Mouse (Mus musculus) urinary bladder, postnatal 10 days (tissue): ENCODE data around the gene Cuedc2.

Experiments
- DNase-seq: peaks from one replicate; pipeline ENCODE4 v3.0.0; 2022; ENCODE audit warnings: low spot score

The Cuedc2 gene

GRCm38 (mm10) chr19:46339287-46339971 is 927 bp upstream of the Cuedc2 start:
- DNase-seq: no peak

DNA sequence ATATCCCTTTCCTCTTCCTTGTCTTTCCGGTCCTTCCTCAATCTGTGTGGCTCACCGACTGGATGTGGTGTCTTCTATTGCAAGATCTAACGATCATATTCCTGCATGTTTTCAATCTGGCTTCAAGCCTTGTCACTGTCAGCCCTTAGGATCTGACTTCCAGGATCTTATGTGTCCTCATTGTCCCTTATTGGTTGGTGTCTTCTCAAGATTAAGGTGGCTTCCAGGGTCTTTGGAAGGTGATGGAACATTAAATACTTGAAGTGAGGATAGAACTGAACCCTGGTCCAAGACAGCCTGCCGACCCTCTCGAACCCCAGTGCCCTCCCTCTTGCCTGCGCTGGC is 412 bp upstream of the Cuedc2 start:
- DNase-seq: no peak

GRCm38 (mm10) chr19:46337719-46338330 is 677 bp downstream of the Cuedc2 start:
- DNase-seq: no peak

GRCm38 (mm10) chr19:46333906-46334305 is 4.6 kb downstream of the Cuedc2 start:
- DNase-seq: no peak

GRCm38 (mm10) chr19:46332721-46333339 is 5.7 kb downstream of the Cuedc2 start:
- no peak for DNase-seq

DNA sequence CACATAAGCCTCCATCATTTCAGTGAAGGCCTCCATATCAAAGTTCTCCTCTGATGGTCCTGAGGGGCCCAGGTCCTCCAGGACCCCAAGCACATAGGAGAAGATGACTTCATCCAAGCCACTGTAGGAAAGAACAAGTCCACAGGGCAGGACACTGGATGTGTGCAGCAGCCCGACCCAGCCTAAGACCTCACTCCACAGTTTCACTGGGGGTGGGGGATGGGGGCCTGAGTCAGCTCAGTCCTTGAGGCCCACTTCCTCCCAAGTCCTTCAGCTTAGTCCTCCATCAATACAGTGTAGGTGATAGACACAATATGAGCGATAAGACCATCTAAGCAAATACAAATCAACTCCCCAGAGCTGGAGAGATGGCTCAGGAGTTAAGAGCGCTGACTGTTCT is 6.6 kb downstream of the Cuedc2 start:
- no peak for DNase-seq

GRCm38 (mm10) chr19:46331326-46331725 is 7.2 kb downstream of the Cuedc2 start:
- no peak for DNase-seq

GRCm38 (mm10) chr19:46330696-46331095 is 7.8 kb downstream of the Cuedc2 start:
- no peak for DNase-seq

- no peak for DNase-seq
Observed at GRCm38 (mm10) chr19:46329951-46330350, 8.6 kb downstream of the Cuedc2 start.

- DNase-seq: no peak
Observed at GRCm38 (mm10) chr19:46329031-46329641, 9.4 kb downstream of the Cuedc2 start.

GRCm38 (mm10) chr19:46328081-46329030 is 10.1 kb downstream of the Cuedc2 start, which contains the start of gene Fbxl15:
Gene Fbxl15 (plus strand): TSS chr19:46328184.
- DNase-seq: peak; percentile 67

GRCm38 (mm10) chr19:46327531-46328064 is 10.9 kb downstream of the Cuedc2 start:
- no peak for DNase-seq

- no peak for DNase-seq
Observed at GRCm38 (mm10) chr19:46326756-46327305, 11.7 kb downstream of the Cuedc2 start, which contains the start of gene Psd. Gene Psd (minus strand): TSS chr19:46327156.

DNA sequence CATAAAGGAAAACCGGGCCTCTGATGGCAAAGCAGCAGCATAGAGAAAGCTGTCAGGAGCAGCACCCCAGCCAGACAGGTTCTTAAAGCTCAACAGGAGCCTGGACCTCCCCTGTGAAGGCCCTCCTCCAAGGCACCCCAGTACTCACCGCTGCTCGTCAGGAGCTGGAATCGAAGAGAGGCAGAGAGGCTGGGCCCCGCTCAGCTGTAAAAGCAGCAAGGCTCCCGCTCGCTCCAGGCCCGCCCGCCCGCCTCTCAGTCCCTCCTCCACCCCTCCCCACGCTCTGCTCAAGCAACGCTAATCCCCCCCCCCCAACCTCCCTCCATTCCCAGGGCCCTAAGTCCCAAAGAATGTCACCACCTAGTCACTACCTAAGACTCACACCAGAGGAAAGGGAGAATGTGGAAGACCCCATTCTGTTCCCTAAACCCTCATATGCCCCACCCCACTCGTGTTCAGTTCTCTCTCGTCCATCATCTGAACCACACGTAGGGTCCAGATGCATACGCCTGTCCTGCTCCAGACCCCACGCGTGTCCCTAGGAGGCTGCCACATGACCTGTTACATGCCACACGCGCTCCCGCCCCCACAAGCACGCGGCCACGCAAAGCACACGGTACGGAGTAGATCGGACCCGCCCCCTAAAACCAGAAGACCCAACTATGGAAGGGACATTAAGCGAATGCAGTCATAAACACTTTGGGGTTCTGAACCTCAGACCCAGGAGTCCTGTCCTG is 12.3 kb downstream of the Cuedc2 start:
- DNase-seq: no peak

DNA sequence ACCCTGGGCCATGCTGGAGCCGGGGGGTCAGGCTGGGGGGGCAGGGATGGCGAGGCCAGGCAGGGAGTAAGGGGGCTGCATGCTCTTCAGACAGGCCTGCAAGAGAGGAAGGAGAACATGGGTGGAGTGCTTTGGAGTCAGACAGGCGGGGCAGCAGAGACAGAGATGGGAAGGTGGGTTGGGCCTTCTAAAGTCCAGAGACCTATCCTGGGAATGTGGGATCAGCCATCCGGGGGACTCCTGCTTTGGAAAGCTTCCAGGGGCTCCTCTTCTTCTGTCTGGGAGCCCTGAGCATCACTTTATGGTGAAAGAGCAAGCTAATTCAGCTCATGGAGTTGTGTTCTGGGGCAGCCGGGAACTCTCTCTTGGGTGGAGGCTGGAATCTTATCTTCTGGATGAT is 13.6 kb downstream of the Cuedc2 start:
- DNase-seq: no peak

- no peak for DNase-seq
Observed at GRCm38 (mm10) chr19:46324366-46324765, 14.1 kb downstream of the Cuedc2 start.

DNA sequence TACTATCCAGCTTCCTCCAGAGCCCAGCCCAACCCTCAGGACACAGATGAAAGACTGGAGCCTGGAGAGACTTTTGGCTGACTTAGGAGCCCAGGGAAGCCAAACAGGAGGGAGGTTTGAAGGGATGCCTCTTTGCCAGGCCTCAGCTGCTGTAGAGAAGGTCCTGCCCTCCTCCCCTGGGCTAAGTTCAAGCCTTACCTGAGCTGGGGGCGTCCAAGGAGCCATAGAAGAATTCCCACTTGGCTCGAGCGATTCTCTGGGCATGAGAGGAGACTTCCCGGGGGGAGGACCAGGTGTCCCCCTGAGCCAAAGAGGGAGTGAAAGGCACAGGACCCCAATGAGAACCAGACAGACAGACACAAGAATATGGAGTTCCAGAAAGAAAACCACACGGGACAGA is 14.8 kb downstream of the Cuedc2 start:
- no peak for DNase-seq

DNA sequence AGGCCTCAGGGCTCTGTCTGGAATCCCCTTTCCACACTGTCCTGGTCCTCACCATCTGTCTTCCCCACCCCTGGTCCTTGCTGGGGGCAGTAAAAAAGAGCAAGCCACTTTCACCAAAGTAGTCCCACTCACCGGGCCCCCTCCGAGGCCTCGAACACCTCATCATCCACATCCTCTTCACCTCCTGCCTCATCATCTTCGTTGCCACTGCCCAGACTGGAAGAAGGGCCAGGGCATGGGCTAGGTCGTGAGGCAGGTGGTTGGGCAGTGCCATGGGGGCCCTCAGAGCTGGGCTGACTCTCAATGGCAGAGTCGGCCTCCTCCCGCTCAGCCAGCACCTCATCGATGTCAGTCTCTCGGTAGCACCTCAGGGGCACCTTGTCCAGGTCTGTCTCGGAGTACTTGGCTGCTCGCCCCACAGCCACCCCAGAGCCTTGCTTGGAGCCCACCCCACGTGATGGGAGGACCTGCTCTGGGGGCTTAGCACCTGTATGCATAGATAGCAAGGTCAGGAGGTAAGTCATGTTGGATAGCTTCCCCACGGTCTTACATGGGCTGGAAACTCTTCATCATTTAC is 15.4 kb downstream of the Cuedc2 start:
- DNase-seq: no peak

- DNase-seq: no peak
Observed at GRCm38 (mm10) chr19:46322144-46322995, 16.1 kb downstream of the Cuedc2 start.
